Mouse (Mus musculus) olfactory bulb, adult 2 months (tissue): ENCODE data around the gene Mmp25.

Source experiments
- CTCF ChIP-seq: fragments of 200-500 bp; IDR thresholded peaks from 2 replicates; pipeline ENCODE4 v1.5.1; 2012; ENCODE audit warnings: low read depth, mild to moderate bottlenecking, low read length, moderate library complexity; ENCODE audit not compliant: insufficient read depth
- POLR2A ChIP-seq: fragments of 200-500 bp; IDR thresholded peaks from 2 replicates; pipeline ENCODE4 v1.6.1; 2012; ENCODE audit warnings: mild to moderate bottlenecking, low read depth, low read length, moderate library complexity; ENCODE audit not compliant: insufficient read depth

- TF ChIP-seq CTCF (0 out of 2 replicates have a peak, but pooled peaks have one; percentile 19), POLR2A (no peak)
These were observed 34.7 kb downstream of the Mmp25 start for GRCm38 (mm10) chr17:23610361-23610800.
